Mouse (Mus musculus): ENCODE data around the gene Kcnab1.

- no peak for TF ChIP-seq CTCF (IDR thresholded peaks at IDR 0.05; ENCODE audit: extremely low read depth, insufficient read length, insufficient replicate concordance, low read depth, low read length)
- no peak for TF ChIP-seq POLR2A (IDR thresholded peaks at IDR 0.05; ENCODE audit: low read depth, low read length)
Measured at GRCm38 (mm10) chr3:65288994-65289393, 179.8 kb downstream of the Kcnab1 start.
